Mouse (Mus musculus) stomach, postnatal 0 days (tissue): ENCODE results near the gene Btbd2.

Source experiments
- CTCF ChIP-seq: IDR thresholded peaks from 2 replicates; pipeline ENCODE4 v1.5.1; 2016; ENCODE audit warnings: antibody characterized with exemption, low read depth, mild to moderate bottlenecking, moderate library complexity
- EP300 ChIP-seq: optimal IDR thresholded peaks from 2 replicates; pipeline ENCODE3; 2016; ENCODE audit warnings: antibody characterized with exemption

- TF ChIP-seq EP300: no peak
- no peak for TF ChIP-seq CTCF
Observed at GRCm38 (mm10) chr10:80619465-80620244, 37.2 kb downstream of the Btbd2 start.
